Mouse (Mus musculus): ENCODE data around the gene Phgdh. TPM values are rescaled to one million over a fixed set of nuclear protein-coding genes. Genes with fewer than 3 reads are reported as not detected.

Phgdh gene
- polyA plus RNA-seq, 1 experiment = 53.1 TPM

- Histone ChIP-seq H3K4me1 (ENCODE audit: control insufficient read depth, insufficient read depth, insufficient read length) (no peaks in the 10 kb centered on the region; the same call in 1 of the 2 replicates), H3K27ac (ENCODE audit: insufficient read depth, low read length) (peak overlapping the region; percentile 62), H3K4me3 (ENCODE audit: extremely low read depth, insufficient read depth, insufficient read length) (peak overlapping the region; percentile 12), H3K27me3 (ENCODE audit: control insufficient read depth, insufficient read depth, low read length) (no peaks in the 10 kb centered on the region), H3K36me3 (ENCODE audit: control insufficient read depth, insufficient read depth, low read length) (no peaks in the 10 kb centered on the region)
- peak in 1 of 2 experiments; percentile 41 for DNase-seq (ENCODE audit: low read depth in 1 of 2, low spot score in 2 of 2)
- 10% methylated on average over 7 of the region's 8 CpGs for WGBS
- TF ChIP-seq POLR2A (IDR thresholded peaks at IDR 0.05; ENCODE audit: low read depth, low read length) (no peak), CTCF (IDR thresholded peaks at IDR 0.05; ENCODE audit: extremely low read depth, insufficient read depth, insufficient read length, insufficient replicate concordance) (no peak)
Measured at GRCm38 (mm10) chr3:98348705-98349104, 8.9 kb upstream of the Phgdh start.

- Histone ChIP-seq H3K27me3 (ENCODE audit: control insufficient read depth, insufficient read depth, low read length) (no peaks in the 10 kb centered on the region), H3K27ac (ENCODE audit: insufficient read depth, low read length) (peak overlapping the region; percentile 62), H3K4me3 (ENCODE audit: extremely low read depth, insufficient read depth, insufficient read length) (peak overlapping the region; percentile 12; the same call in 1 of the 2 replicates), H3K4me1 (ENCODE audit: control insufficient read depth, insufficient read depth, insufficient read length) (no peaks in the 10 kb centered on the region; the same call in 1 of the 2 replicates), H3K36me3 (ENCODE audit: control insufficient read depth, insufficient read depth, low read length) (no peaks in the 10 kb centered on the region)
- DNase-seq (ENCODE audit: low read depth in 1 of 2, low spot score in 2 of 2) = peak; percentile 44 to 82
- 5% methylated on average over 6 of the region's 6 CpGs for WGBS
- TF ChIP-seq POLR2A (IDR thresholded peaks at IDR 0.05; ENCODE audit: low read depth, low read length) = no peak
- TF ChIP-seq CTCF (IDR thresholded peaks at IDR 0.05; ENCODE audit: extremely low read depth, insufficient read depth, insufficient read length, insufficient replicate concordance) = no peak
Measured at GRCm38 (mm10) chr3:98348106-98348505, 8.3 kb upstream of the Phgdh start.

GRCm38 (mm10) chr3:98343235-98343634 lies 3.4 kb upstream of the Phgdh start:
- Histone ChIP-seq H3K27ac (ENCODE audit: insufficient read depth, low read length) (no peak overlapping the region), H3K4me1 (ENCODE audit: control insufficient read depth, insufficient read depth, insufficient read length) (peaks cover 5% of the 10 kb centered on the region; the same call in 1 of the 2 replicates), H3K36me3 (ENCODE audit: control insufficient read depth, insufficient read depth, low read length) (no peaks in the 10 kb centered on the region), H3K4me3 (ENCODE audit: extremely low read depth, insufficient read depth, insufficient read length) (no peak overlapping the region), H3K27me3 (ENCODE audit: control insufficient read depth, insufficient read depth, low read length) (no peaks in the 10 kb centered on the region)
- DNase-seq (ENCODE audit: low read depth in 1 of 2, low spot score in 2 of 2) = no peak
- no peak for TF ChIP-seq POLR2A (IDR thresholded peaks at IDR 0.05; ENCODE audit: low read depth, low read length)
- TF ChIP-seq CTCF (IDR thresholded peaks at IDR 0.05; ENCODE audit: extremely low read depth, insufficient read depth, insufficient read length, insufficient replicate concordance) = no peak
- 85% methylated on average over 3 of the region's 3 CpGs for WGBS

- no peak overlapping the region for H3K27ac ChIP-seq (ENCODE audit: insufficient read depth, low read length)
- no peak overlapping the region for H3K4me3 ChIP-seq (ENCODE audit: extremely low read depth, insufficient read depth, insufficient read length)
- peaks cover 23% of the 10 kb centered on the region; the same call in 1 of the 2 replicates for H3K4me1 ChIP-seq (ENCODE audit: control insufficient read depth, insufficient read depth, insufficient read length)
- TF ChIP-seq POLR2A (IDR thresholded peaks at IDR 0.05; ENCODE audit: low read depth, low read length) (no peak), CTCF (IDR thresholded peaks at IDR 0.05; ENCODE audit: extremely low read depth, insufficient read depth, insufficient read length, insufficient replicate concordance) (no peak)
- H3K27me3 ChIP-seq (ENCODE audit: control insufficient read depth, insufficient read depth, low read length) = no peaks in the 10 kb centered on the region
- no peaks in the 10 kb centered on the region for H3K36me3 ChIP-seq (ENCODE audit: control insufficient read depth, insufficient read depth, low read length)
- WGBS = 90% methylated on average over 17 of the region's 17 CpGs
- no peak for DNase-seq (ENCODE audit: low read depth in 1 of 2, low spot score in 2 of 2)
Measured at GRCm38 (mm10) chr3:98340818-98341594, 1.2 kb upstream of the Phgdh start.

GRCm38 (mm10) chr3:98339097-98339705 lies 589 bp downstream of the Phgdh start:
- WGBS = under 1% methylated on average over 46 of the region's 46 CpGs
- DNase-seq (ENCODE audit: low read depth in 1 of 2, low spot score in 2 of 2) = peak in 1 of 2 experiments; percentile 30
- H3K27ac ChIP-seq (ENCODE audit: insufficient read depth, low read length) = peak overlapping the region; percentile 18; the same call in 1 of the 2 replicates

GRCm38 (mm10) chr3:98338584-98339041 lies 1.2 kb downstream of the Phgdh start:
- H3K27ac ChIP-seq (ENCODE audit: insufficient read depth, low read length) = no peak overlapping the region

More at GRCm38 (mm10) chr3:98339097-98339705, 589 bp downstream of the Phgdh start:
- Histone ChIP-seq H3K27me3 (ENCODE audit: control insufficient read depth, insufficient read depth, low read length) (no peaks in the 10 kb centered on the region), H3K4me1 (ENCODE audit: control insufficient read depth, insufficient read depth, insufficient read length) (peaks cover 31% of the 10 kb centered on the region; the same call in 1 of the 2 replicates), H3K4me3 (ENCODE audit: extremely low read depth, insufficient read depth, insufficient read length) (peak overlapping the region; percentile 67), H3K36me3 (ENCODE audit: control insufficient read depth, insufficient read depth, low read length) (no peaks in the 10 kb centered on the region)
- TF ChIP-seq CTCF (IDR thresholded peaks at IDR 0.05; ENCODE audit: extremely low read depth, insufficient read depth, insufficient read length, insufficient replicate concordance) = no peak
- no peak for TF ChIP-seq POLR2A (IDR thresholded peaks at IDR 0.05; ENCODE audit: low read depth, low read length)

More at GRCm38 (mm10) chr3:98338584-98339041, 1.2 kb downstream of the Phgdh start:
- H3K4me3 ChIP-seq (ENCODE audit: extremely low read depth, insufficient read depth, insufficient read length) = peak overlapping the region; percentile 67
- peak in 1 of 2 experiments; percentile 32 for DNase-seq (ENCODE audit: low read depth in 1 of 2, low spot score in 2 of 2)
- no peak for TF ChIP-seq CTCF (IDR thresholded peaks at IDR 0.05; ENCODE audit: extremely low read depth, insufficient read depth, insufficient read length, insufficient replicate concordance)
- TF ChIP-seq POLR2A (IDR thresholded peaks at IDR 0.05; ENCODE audit: low read depth, low read length) = no peak
- WGBS = 3% methylated on average over 15 of the region's 15 CpGs
- H3K36me3 ChIP-seq (ENCODE audit: control insufficient read depth, insufficient read depth, low read length) = no peaks in the 10 kb centered on the region
- H3K27me3 ChIP-seq (ENCODE audit: control insufficient read depth, insufficient read depth, low read length) = no peaks in the 10 kb centered on the region
- H3K4me1 ChIP-seq (ENCODE audit: control insufficient read depth, insufficient read depth, insufficient read length) = peaks cover 31% of the 10 kb centered on the region; the same call in 1 of the 2 replicates
